Mouse (Mus musculus) cerebellum, postnatal 36 days (tissue): ENCODE results near the gene Rpap3.

Experiments
- DNase-seq, 2 experiments: peaks; one replicate each; pipeline ENCODE4 v3.0.0; 2021 to 2022; ENCODE audit warnings: mixed read lengths in 2 of 2

Gene Rpap3

GRCm38 (mm10) chr15:97730365-97730764 lies 24.7 kb upstream of the Rpap3 start:
- DNase-seq = no peak

- DNase-seq = no peak
Observed at GRCm38 (mm10) chr15:97728804-97729203, 23.2 kb upstream of the Rpap3 start.

GRCm38 (mm10) chr15:97728394-97728793 lies 22.8 kb upstream of the Rpap3 start:
- DNase-seq = no peak

- DNase-seq = no peak
Observed at GRCm38 (mm10) chr15:97727520-97727919, 21.9 kb upstream of the Rpap3 start.

- no peak for DNase-seq
Observed at GRCm38 (mm10) chr15:97727048-97727447, 21.4 kb upstream of the Rpap3 start.

- no peak for DNase-seq
Observed at GRCm38 (mm10) chr15:97726310-97726709, 20.7 kb upstream of the Rpap3 start.

- DNase-seq = no peak
Observed at GRCm38 (mm10) chr15:97725198-97725785, 19.7 kb upstream of the Rpap3 start.

GRCm38 (mm10) chr15:97724346-97725197 lies 18.9 kb upstream of the Rpap3 start:
- no peak for DNase-seq

GRCm38 (mm10) chr15:97723536-97724345 lies 18.1 kb upstream of the Rpap3 start:
- DNase-seq = peak; percentile 60 to 68

GRCm38 (mm10) chr15:97721008-97721701 lies 15.5 kb upstream of the Rpap3 start:
- no peak for DNase-seq

- DNase-seq = no peak
Observed at GRCm38 (mm10) chr15:97720026-97720675, 14.5 kb upstream of the Rpap3 start.

- no peak for DNase-seq
Observed at GRCm38 (mm10) chr15:97719494-97719893, 13.9 kb upstream of the Rpap3 start.

- no peak for DNase-seq
Observed at GRCm38 (mm10) chr15:97718535-97719155, 13.0 kb upstream of the Rpap3 start.

GRCm38 (mm10) chr15:97717861-97718534 lies 12.4 kb upstream of the Rpap3 start:
- peak; percentile 41 to 54 for DNase-seq

- no peak for DNase-seq
Observed at GRCm38 (mm10) chr15:97716782-97717181, 11.2 kb upstream of the Rpap3 start.

GRCm38 (mm10) chr15:97715734-97716133 lies 10.1 kb upstream of the Rpap3 start:
- DNase-seq = no peak

- no peak for DNase-seq
Observed at GRCm38 (mm10) chr15:97715083-97715482, 9.5 kb upstream of the Rpap3 start.

GRCm38 (mm10) chr15:97712546-97712945 lies 6.9 kb upstream of the Rpap3 start:
- DNase-seq = no peak

GRCm38 (mm10) chr15:97710906-97711305 lies 5.3 kb upstream of the Rpap3 start:
- DNase-seq = no peak

GRCm38 (mm10) chr15:97696616-97697015 lies 9.0 kb downstream of the Rpap3 start:
- no peak for DNase-seq

- no peak for DNase-seq
Observed at GRCm38 (mm10) chr15:97693411-97693810, 12.2 kb downstream of the Rpap3 start.
